Mouse (Mus musculus) embryonic fibroblast, embryonic 13.5 days (primary cell): Measurements from ENCODE around the gene Ovch2. TPM values are rescaled to one million over a fixed set of nuclear protein-coding genes. Genes with fewer than 3 reads are reported as not detected.

Experiments
- H3K27ac ChIP-seq: 2 replicates; pipeline ENCODE4 v1.5.1; 2012; ENCODE audit warnings: low read length, control low read depth, inconsistent platforms; ENCODE audit not compliant: insufficient read depth
- H3K4me1 ChIP-seq: 2 replicates; pipeline ENCODE4 v1.6.1; 2011; ENCODE audit warnings: low read length; ENCODE audit not compliant: control insufficient read depth, insufficient read depth
- H3K4me3 ChIP-seq: 2 replicates; pipeline ENCODE4 v1.5.1; 2011; ENCODE audit warnings: mild to moderate bottlenecking, control low read depth, low read length; ENCODE audit not compliant: insufficient read depth
- CTCF ChIP-seq: IDR thresholded peaks from 2 replicates; pipeline ENCODE4 v1.5.1; 2011; ENCODE audit warnings: mild to moderate bottlenecking, control low read depth, low read length, moderate library complexity, borderline replicate concordance; ENCODE audit not compliant: insufficient read depth
- POLR2A ChIP-seq: IDR thresholded peaks from 2 replicates; pipeline ENCODE4 v1.6.1; 2011; ENCODE audit warnings: low read depth, mild to moderate bottlenecking, control low read depth, low read length, moderate library complexity
- polyA plus RNA-seq: library from polyadenylated mRNA; stranded (reverse); fragments of >200 nt; gene quantifications from 2 replicates; pipeline ENCODE4 v1.2.4, GENCODE M21; 2011; ENCODE audit warnings: low read depth; ENCODE audit not compliant: missing spikeins, insufficient read length

Gene Ovch2
- polyA plus RNA-seq, 1 experiment: not detected

GRCm38 (mm10) chr7:107746036-107746435 is 55.0 kb downstream of the Ovch2 start:
- Histone ChIP-seq H3K4me1 (no peaks in the 10 kb centered on the region), H3K27ac (no peak overlapping the region), H3K4me3 (no peak overlapping the region)
- TF ChIP-seq POLR2A (no peak), CTCF (no peak)

GRCm38 (mm10) chr7:107745111-107745510 is 55.9 kb downstream of the Ovch2 start:
- H3K4me3 ChIP-seq: no peak overlapping the region
- TF ChIP-seq POLR2A (no peak), CTCF (no peak)
- H3K4me1 ChIP-seq: no peaks in the 10 kb centered on the region
- no peak overlapping the region for H3K27ac ChIP-seq

GRCm38 (mm10) chr7:107744454-107744853 is 56.6 kb downstream of the Ovch2 start:
- TF ChIP-seq CTCF (no peak), POLR2A (no peak)
- H3K27ac ChIP-seq: no peak overlapping the region
- H3K4me1 ChIP-seq: no peaks in the 10 kb centered on the region
- no peak overlapping the region for H3K4me3 ChIP-seq

- no peak overlapping the region for H3K27ac ChIP-seq
- no peaks in the 10 kb centered on the region for H3K4me1 ChIP-seq
- TF ChIP-seq POLR2A (no peak), CTCF (no peak)
- no peak overlapping the region for H3K4me3 ChIP-seq
Measured at GRCm38 (mm10) chr7:107742963-107743465, 58.0 kb downstream of the Ovch2 start.

- H3K4me3 ChIP-seq: no peak overlapping the region
- no peak for TF ChIP-seq CTCF
- no peak for TF ChIP-seq POLR2A
Measured at GRCm38 (mm10) chr7:107738726-107739125, 62.3 kb downstream of the Ovch2 start.

GRCm38 (mm10) chr7:107733162-107733561 is 67.8 kb downstream of the Ovch2 start:
- H3K4me3 ChIP-seq: no peak overlapping the region
- no peak for TF ChIP-seq POLR2A
- TF ChIP-seq CTCF: no peak
- H3K4me1 ChIP-seq: no peaks in the 10 kb centered on the region
- H3K27ac ChIP-seq: no peak overlapping the region

More at GRCm38 (mm10) chr7:107738726-107739125, 62.3 kb downstream of the Ovch2 start:
- Histone ChIP-seq H3K4me1 (no peaks in the 10 kb centered on the region), H3K27ac (no peak overlapping the region)

Other genes starting within 250 kb of the Ovch2 start
- gene Olfml1, start 233.8 kb downstream of the Ovch2 start, polyA plus RNA-seq: 1.3 and 13.0 TPM in 2 replicates
- gene Ppfibp2, start 206.0 kb downstream of the Ovch2 start, polyA plus RNA-seq: 1.1 and 2.0 TPM in 2 replicates
- not detected in 2 replicates for gene 5330417H12Rik, start 176.0 kb downstream of the Ovch2 start, polyA plus RNA-seq
- 1.8 and 3.3 TPM in 2 replicates for gene Cyb5r2, start 43.2 kb downstream of the Ovch2 start, polyA plus RNA-seq
- gene Olfr467, start 11.1 kb upstream of the Ovch2 start, polyA plus RNA-seq: not detected in 2 replicates
- gene Olfr469, start 24.3 kb upstream of the Ovch2 start, polyA plus RNA-seq: not detected in 2 replicates
- gene Olfr470, start 46.3 kb upstream of the Ovch2 start, polyA plus RNA-seq: not detected in 2 replicates
- gene Olfr472, start 96.7 kb upstream of the Ovch2 start, polyA plus RNA-seq: 0.08 TPM in 1 of 2 replicates, not detected in the other
- not detected in 2 replicates for gene Olfr473, start 129.2 kb upstream of the Ovch2 start, polyA plus RNA-seq
- not detected in 2 replicates for gene Olfr474, start 153.4 kb upstream of the Ovch2 start, polyA plus RNA-seq
- not detected in 2 replicates for gene Olfr476, start 163.6 kb upstream of the Ovch2 start, polyA plus RNA-seq
- not detected in 2 replicates for gene Olfr477, start 185.5 kb upstream of the Ovch2 start, polyA plus RNA-seq
- gene Olfr478, start 232.8 kb upstream of the Ovch2 start, polyA plus RNA-seq: not detected in 2 replicates
- gene Olfr479, start 249.5 kb upstream of the Ovch2 start, polyA plus RNA-seq: not detected in 2 replicates